Mouse (Mus musculus) embryonic facial prominence, embryonic 14.5 days (tissue): ENCODE results near the gene Hspe1. TPM values are rescaled to one million over a fixed set of nuclear protein-coding genes. Genes with fewer than 3 reads are reported as not detected.
A peak's percentile ranks its signal among the peaks of the same experiment; 100 is the strongest.

Source experiments
- ATAC-seq: fragments of 200-750 bp; cut with Nextera tagmentation; 2 replicates; pipeline ENCODE4 v1.8.0; 2017; ENCODE audit warnings: low read depth, moderate number of reproducible peaks, moderate TSS enrichment
- DNase-seq: peaks from one replicate; pipeline ENCODE4 v3.0.0-alpha.2; 2015; ENCODE audit warnings: low spot score
- H3K27ac ChIP-seq: fragments of 300-500 bp; sonication (generic); replicated peaks from 2 replicates; pipeline ENCODE4 v1.5.1; 2014; ENCODE audit warnings: low read depth, mild to moderate bottlenecking, low read length, moderate library complexity
- H3K27me3 ChIP-seq: fragments of 300-500 bp; sonication (generic); replicated peaks from 2 replicates; pipeline ENCODE4 v1.6.1; 2014; ENCODE audit warnings: low read length; ENCODE audit not compliant: control insufficient read depth, insufficient read depth
- H3K36me3 ChIP-seq: fragments of 300-500 bp; sonication (generic); 2 replicates; pipeline ENCODE4 v1.6.1; 2014; ENCODE audit warnings: low read length, mixed read lengths; ENCODE audit not compliant: control insufficient read depth, insufficient read depth
- H3K4me1 ChIP-seq: fragments of 300-500 bp; sonication (generic); 2 replicates; pipeline ENCODE4 v1.6.1; 2014; ENCODE audit warnings: antibody characterized with exemption, low read length; ENCODE audit not compliant: control insufficient read depth, insufficient read depth
- H3K4me2 ChIP-seq: fragments of 300-500 bp; sonication (generic); 2 replicates; pipeline ENCODE4 v1.6.1; 2014; ENCODE audit warnings: low read depth, mild to moderate bottlenecking, low read length, moderate library complexity, mixed read lengths
- H3K4me3 ChIP-seq: fragments of 300-500 bp; sonication (generic); 2 replicates; pipeline ENCODE4 v1.5.1; 2014; ENCODE audit warnings: low read depth, mild to moderate bottlenecking, low read length
- H3K9ac ChIP-seq: fragments of 300-500 bp; sonication (generic); 2 replicates; pipeline ENCODE4 v1.6.1; 2014; ENCODE audit warnings: low read depth, mild to moderate bottlenecking, low read length, moderate library complexity, mixed read lengths
- H3K9me3 ChIP-seq: fragments of 300-500 bp; sonication (generic); 2 replicates; pipeline ENCODE4 v1.6.1; 2016; ENCODE audit warnings: low read length; ENCODE audit not compliant: control insufficient read depth
- WGBS: fragments of 180-500 bp; shearing (Covaris S2); extraction: QIAGEN DNeasy Blood & Tissue Kit; methylation state at CpG from one replicate; pipeline ENCODE4 v1.1.7; 2014; 5-methylcytosine and 5-hydroxymethylcytosine counted together
- polyA plus RNA-seq: library from polyadenylated mRNA; unstranded; fragments of >200 nt; fragmentation: Nextera tagmentation; extraction: Ambion mirVana; gene quantifications from 2 replicates; pipeline ENCODE4 v1.2.1, GENCODE M21; 2014

The Hspe1 gene
- 387 and 459 TPM in 2 replicates for polyA plus RNA-seq

- Histone ChIP-seq H3K36me3 (peaks cover 49% of the 10 kb centered on the region), H3K9me3 (no peaks in the 10 kb centered on the region), H3K9ac (peak within 1 kb of the TSS; percentile 94), H3K27ac (peak within 1 kb of the TSS; percentile 95), H3K4me3 (peak within 1 kb of the TSS; percentile 98), H3K27me3 (no peaks in the 10 kb centered on the region), H3K4me2 (peak within 1 kb of the TSS; percentile 92), H3K4me1 (peaks cover 18% of the 10 kb centered on the region)
- DNase-seq (peak; percentile 99), ATAC-seq (peak; percentile 95)
- WGBS = 2% methylated on average over 32 of the region's 76 CpGs
Measured at GRCm38 (mm10) chr1:55087932-55088610, at the start of gene Hspe1, which contains the start of gene Hspd1. Gene Hspe1 (plus strand): TSS chr1:55088132. Gene Hspd1 (minus strand): TSS chr1:55088243.

GRCm38 (mm10) chr1:55039944-55040343, 48.0 kb upstream of the Hspe1 start:
- Histone ChIP-seq H3K4me3 (no peak overlapping the region), H3K27ac (no peak overlapping the region), H3K9me3 (peaks cover 10% of the 10 kb centered on the region; the same call in 1 of the 2 replicates), H3K4me1 (no peaks in the 10 kb centered on the region), H3K9ac (no peak overlapping the region), H3K4me2 (no peak overlapping the region), H3K36me3 (no peaks in the 10 kb centered on the region), H3K27me3 (no peaks in the 10 kb centered on the region)
- no peak for DNase-seq
- no peak for ATAC-seq
- 88% methylated on average over 1 of the region's 1 CpGs for WGBS

GRCm38 (mm10) chr1:55041691-55042090, 46.2 kb upstream of the Hspe1 start:
- Histone ChIP-seq H3K4me1 (no peaks in the 10 kb centered on the region), H3K9me3 (peaks cover 10% of the 10 kb centered on the region; the same call in 1 of the 2 replicates), H3K4me3 (no peak overlapping the region), H3K9ac (no peak overlapping the region), H3K36me3 (no peaks in the 10 kb centered on the region), H3K4me2 (no peak overlapping the region), H3K27me3 (no peaks in the 10 kb centered on the region), H3K27ac (no peak overlapping the region)
- ATAC-seq = no peak
- WGBS = 87% methylated on average over 4 of the region's 4 CpGs
- DNase-seq = no peak

- H3K9ac ChIP-seq = no peak overlapping the region
- H3K36me3 ChIP-seq = no peaks in the 10 kb centered on the region
- WGBS = 63% methylated on average over 1 of the region's 1 CpGs
- H3K4me3 ChIP-seq = no peak overlapping the region
- no peak overlapping the region for H3K27ac ChIP-seq
- DNase-seq (no peak), ATAC-seq (no peak)
- peaks cover 10% of the 10 kb centered on the region; the same call in 1 of the 2 replicates for H3K9me3 ChIP-seq
- no peaks in the 10 kb centered on the region for H3K4me1 ChIP-seq
- no peaks in the 10 kb centered on the region for H3K27me3 ChIP-seq
- no peak overlapping the region for H3K4me2 ChIP-seq
Measured at GRCm38 (mm10) chr1:55042246-55042645, 45.7 kb upstream of the Hspe1 start.

- Histone ChIP-seq H3K27me3 (no peaks in the 10 kb centered on the region), H3K4me2 (no peak overlapping the region), H3K27ac (no peak overlapping the region), H3K4me3 (no peak overlapping the region), H3K9ac (no peak overlapping the region), H3K36me3 (no peaks in the 10 kb centered on the region), H3K4me1 (no peaks in the 10 kb centered on the region), H3K9me3 (peaks cover 10% of the 10 kb centered on the region; the same call in 1 of the 2 replicates)
- ATAC-seq (no peak), DNase-seq (no peak)
- WGBS = 82% methylated on average over 3 of the region's 3 CpGs
Measured at GRCm38 (mm10) chr1:55043164-55043563, 44.8 kb upstream of the Hspe1 start.

- Histone ChIP-seq H3K4me3 (no peak overlapping the region), H3K27ac (no peak overlapping the region), H3K4me2 (no peak overlapping the region), H3K9me3 (no peaks in the 10 kb centered on the region), H3K9ac (no peak overlapping the region), H3K36me3 (no peaks in the 10 kb centered on the region), H3K4me1 (peaks cover 7% of the 10 kb centered on the region), H3K27me3 (no peaks in the 10 kb centered on the region)
- ATAC-seq = no peak
- 65% methylated on average over 4 of the region's 4 CpGs for WGBS
- no peak for DNase-seq
Measured at GRCm38 (mm10) chr1:55048841-55049587, 38.9 kb upstream of the Hspe1 start.

- no peaks in the 10 kb centered on the region for H3K27me3 ChIP-seq
- ATAC-seq = no peak
- no peaks in the 10 kb centered on the region for H3K9me3 ChIP-seq
- no peak for DNase-seq
- peak overlapping the region; percentile 81 for H3K9ac ChIP-seq
- H3K27ac ChIP-seq = no peak overlapping the region
- peak overlapping the region; percentile 73 for H3K4me2 ChIP-seq
- H3K4me3 ChIP-seq = peak overlapping the region; percentile 86
- 75% methylated on average over 3 of the region's 3 CpGs for WGBS
- H3K36me3 ChIP-seq = peaks cover 9% of the 10 kb centered on the region; the same call in 1 of the 2 replicates
- peaks cover 7% of the 10 kb centered on the region for H3K4me1 ChIP-seq
Measured at GRCm38 (mm10) chr1:55051671-55052070, 36.3 kb upstream of the Hspe1 start.

- ATAC-seq (peak; percentile 100), DNase-seq (peak; percentile 99)
- H3K4me1 ChIP-seq = peaks cover 7% of the 10 kb centered on the region
- no peaks in the 10 kb centered on the region for H3K27me3 ChIP-seq
- WGBS = 0% methylated on average over 33 of the region's 46 CpGs
- peak within 1 kb of the TSS; percentile 73 for H3K4me2 ChIP-seq
- no peaks in the 10 kb centered on the region for H3K9me3 ChIP-seq
- peak within 1 kb of the TSS; percentile 86 for H3K4me3 ChIP-seq
- peaks cover 15% of the 10 kb centered on the region for H3K36me3 ChIP-seq
- peak within 1 kb of the TSS; percentile 81 for H3K9ac ChIP-seq
- H3K27ac ChIP-seq = peak within 1 kb of the TSS; percentile 81
Measured at GRCm38 (mm10) chr1:55052355-55052953, 35.5 kb upstream of the Hspe1 start, which contains the start of gene Coq10b. Gene Coq10b (plus strand): TSS chr1:55052770.
